Mouse (Mus musculus) olfactory bulb, adult 2 months (tissue): Measurements from ENCODE around the gene Brsk1.

Experiments
- CTCF ChIP-seq: fragments of 200-500 bp; IDR thresholded peaks from 2 replicates; pipeline ENCODE4 v1.5.1; 2012; ENCODE audit warnings: low read depth, mild to moderate bottlenecking, low read length, moderate library complexity; ENCODE audit not compliant: insufficient read depth
- POLR2A ChIP-seq: fragments of 200-500 bp; IDR thresholded peaks from 2 replicates; pipeline ENCODE4 v1.6.1; 2012; ENCODE audit warnings: mild to moderate bottlenecking, low read depth, low read length, moderate library complexity; ENCODE audit not compliant: insufficient read depth

GRCm38 (mm10) chr7:4751971-4752820, 61.8 kb downstream of the Brsk1 start:
- no peak for TF ChIP-seq POLR2A
- TF ChIP-seq CTCF: no peak
